Mouse (Mus musculus) adrenal gland (tissue): ENCODE measurements at regions not wholly inside any gene's neighbourhood (a gene's known extent, or its start where the extent isn't known, plus 50 kb on each side); places are given as distances from the start of the nearest gene placed in this dataset.

ENCODE experiments used
- intact Hi-C: fragments of 180-260 bp; cut with DNase I; formaldehyde crosslinking; loops from one replicate; pipeline ENCODE4 v1.15.1; 2025

- intact Hi-C loops, result no loop called here
Observed at GRCm38 (mm10) chr19:36178828-36179251, 58.9 kb upstream of the Ankrd1 start.

GRCm38 (mm10) chr19:36180329-36180728 lies 60.4 kb upstream of the Ankrd1 start:
- intact Hi-C loops, result no loop called here

- intact Hi-C loops, result no loop called here
Observed at GRCm38 (mm10) chr19:36181535-36181934, 61.6 kb upstream of the Ankrd1 start.

GRCm38 (mm10) chr19:36183127-36183526 lies 63.2 kb upstream of the Ankrd1 start:
- intact Hi-C loops, result loop anchor here (1.0 kb wide), 1 partner anchor 257 kb away; no protein-coding TSS in a partner anchor

GRCm38 (mm10) chr19:36189662-36190061 lies 69.8 kb upstream of the Ankrd1 start:
- intact Hi-C loops, result no loop called here

GRCm38 (mm10) chr19:36191641-36192040 lies 71.7 kb upstream of the Ankrd1 start:
- intact Hi-C loops, result no loop called here

GRCm38 (mm10) chr19:36204269-36204668 lies 84.4 kb upstream of the Ankrd1 start:
- intact Hi-C loops, result no loop called here

- intact Hi-C loops, result no loop called here
Observed at GRCm38 (mm10) chr19:36204965-36205718, 85.2 kb upstream of the Ankrd1 start.

- intact Hi-C loops, result no loop called here
Observed at GRCm38 (mm10) chr19:36207735-36208288, 87.9 kb upstream of the Ankrd1 start.

GRCm38 (mm10) chr19:36208419-36208818 lies 88.5 kb upstream of the Ankrd1 start:
- intact Hi-C loops, result no loop called here

GRCm38 (mm10) chr19:36213461-36213860 lies 93.6 kb upstream of the Ankrd1 start:
- intact Hi-C loops, result no loop called here

GRCm38 (mm10) chr19:36214188-36214968 lies 94.5 kb upstream of the Ankrd1 start:
- intact Hi-C loops, result no loop called here

- intact Hi-C loops, result no loop called here
Observed at GRCm38 (mm10) chr19:36217177-36217576, 97.3 kb upstream of the Ankrd1 start.

- intact Hi-C loops, result no loop called here
Observed at GRCm38 (mm10) chr19:36217605-36218004, 97.7 kb upstream of the Ankrd1 start.

- intact Hi-C loops, result no loop called here
Observed at GRCm38 (mm10) chr19:36218921-36219320, 99.0 kb upstream of the Ankrd1 start.

- intact Hi-C loops, result no loop called here
Observed at GRCm38 (mm10) chr19:36221104-36221503, 101.2 kb upstream of the Ankrd1 start.

- intact Hi-C loops, result no loop called here
Observed at GRCm38 (mm10) chr19:36221596-36221995, 101.7 kb upstream of the Ankrd1 start.

- intact Hi-C loops, result no loop called here
Observed at GRCm38 (mm10) chr19:36222198-36222597, 102.3 kb upstream of the Ankrd1 start.

- intact Hi-C loops, result no loop called here
Observed at GRCm38 (mm10) chr19:36224518-36224917, 104.6 kb upstream of the Ankrd1 start.

GRCm38 (mm10) chr19:36225612-36226011 lies 105.7 kb upstream of the Ankrd1 start:
- intact Hi-C loops, result no loop called here

- intact Hi-C loops, result no loop called here
Observed at GRCm38 (mm10) chr19:36227418-36228160, 107.7 kb upstream of the Ankrd1 start.
